Mouse (Mus musculus): ENCODE data around the gene Hells. TPM values are rescaled to one million over a fixed set of nuclear protein-coding genes. Genes with fewer than 3 reads are reported as not detected.

Gene Hells
- polyA plus RNA-seq, 1 experiment = not detected

DNA sequence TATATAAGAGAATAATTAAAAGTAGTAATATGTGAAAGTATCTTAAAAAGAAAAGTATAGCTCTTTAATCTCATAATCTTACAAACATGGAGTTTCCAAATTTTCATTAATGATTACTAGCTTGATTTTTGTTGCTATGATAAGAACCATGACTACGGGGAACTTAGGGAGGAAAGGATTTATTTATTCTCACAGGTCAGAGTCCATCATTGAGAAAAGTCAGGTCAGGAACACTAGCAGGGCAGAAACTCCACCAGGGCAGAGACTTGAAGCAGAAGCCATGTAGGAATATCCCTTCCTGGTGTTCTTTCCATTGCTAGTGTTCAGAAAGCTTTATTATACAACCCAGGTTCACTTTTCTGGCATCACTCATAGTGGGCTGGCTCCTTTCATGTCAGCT lies 68.0 kb downstream of the Hells start:
- TF ChIP-seq CTCF (IDR thresholded peaks at IDR 0.05; ENCODE audit: insufficient read depth, low read depth, low read length) = no peak
- no peak for TF ChIP-seq POLR2A (IDR thresholded peaks at IDR 0.05; ENCODE audit: insufficient read depth, low read depth, low read length)
- Histone ChIP-seq H3K27ac (ENCODE audit: insufficient read depth, low read depth, low read length) (no peak overlapping the region), H3K4me3 (ENCODE audit: insufficient read depth, low read depth, low read length) (no peak overlapping the region), H3K4me1 (ENCODE audit: control insufficient read depth, insufficient read depth, low read length) (no peaks in the 10 kb centered on the region)
- WGBS = 100% methylated on average over 1 of the region's 1 CpGs

GRCm38 (mm10) chr19:39005132-39005531 lies 74.4 kb downstream of the Hells start:
- WGBS = 85% methylated on average over 1 of the region's 1 CpGs
- Histone ChIP-seq H3K27ac (ENCODE audit: insufficient read depth, low read depth, low read length) (no peak overlapping the region), H3K4me3 (ENCODE audit: insufficient read depth, low read depth, low read length) (no peak overlapping the region), H3K4me1 (ENCODE audit: control insufficient read depth, insufficient read depth, low read length) (no peaks in the 10 kb centered on the region)
- no peak for TF ChIP-seq POLR2A (IDR thresholded peaks at IDR 0.05; ENCODE audit: insufficient read depth, low read depth, low read length)
- no peak for TF ChIP-seq CTCF (IDR thresholded peaks at IDR 0.05; ENCODE audit: insufficient read depth, low read depth, low read length)

- no peak for TF ChIP-seq CTCF (IDR thresholded peaks at IDR 0.05; ENCODE audit: insufficient read depth, low read depth, low read length)
- no peak for TF ChIP-seq POLR2A (IDR thresholded peaks at IDR 0.05; ENCODE audit: insufficient read depth, low read depth, low read length)
- Histone ChIP-seq H3K27ac (ENCODE audit: insufficient read depth, low read depth, low read length) (no peak within 1 kb of the TSS), H3K4me1 (ENCODE audit: control insufficient read depth, insufficient read depth, low read length) (no peaks in the 10 kb centered on the region), H3K4me3 (ENCODE audit: insufficient read depth, low read depth, low read length) (no peak within 1 kb of the TSS)
These were observed 76.0 kb downstream of the Hells start, which contains the start of gene Cyp2c55 for GRCm38 (mm10) chr19:39006715-39007114. Cyp2c55 (plus strand) TSS chr19:39007019.

Other genes starting within 250 kb of the Hells start
- not detected in 2 replicates for gene Noc3l, start 111.7 kb upstream of the Hells start, polyA plus RNA-seq (2012; ENCODE audit: insufficient read depth, insufficient read length, low replicate concordance, missing spikeins)
- gene Tbc1d12, start 94.3 kb upstream of the Hells start, polyA plus RNA-seq (2012; ENCODE audit: insufficient read depth, insufficient read length, low replicate concordance, missing spikeins) = not detected in 2 replicates
- gene Cyp2c55, start 76.1 kb downstream of the Hells start, polyA plus RNA-seq (2012; ENCODE audit: insufficient read depth, insufficient read length, low replicate concordance, missing spikeins) = not detected in 2 replicates
- not detected in 2 replicates for gene Cyp2c65, start 130.1 kb downstream of the Hells start, polyA plus RNA-seq (2012; ENCODE audit: insufficient read depth, insufficient read length, low replicate concordance, missing spikeins)
- not detected in 2 replicates for gene Cyp2c66, start 183.0 kb downstream of the Hells start, polyA plus RNA-seq (2012; ENCODE audit: insufficient read depth, insufficient read length, low replicate concordance, missing spikeins)